ENCODE assay signal across 8 mouse cellular contexts in genomic region chr8:83955106-83955957, GRCm38 (mm10). TPM values are rescaled to one million over a fixed set of nuclear protein-coding genes. Genes with fewer than 3 reads are reported as not detected.
DNase-seq lines count a peak whose midpoint lies in the region; ATAC-seq lines count a peak whose summit lies in the region.

TSS of gene Gm10644 (minus strand) at chr8:83955205.
TSS of gene Asf1b (plus strand) at chr8:83955507.

- H3K9me3 ChIP-seq in hindbrain, embryonic 11.5 days (ENCODE audit: control insufficient read depth, low read length), result no peaks in the 10 kb centered on the region

- peaks cover 8% of the 10 kb centered on the region; the same call in 1 of the 2 replicates for H3K4me1 ChIP-seq in hindbrain, embryonic 11.5 days (replicated peaks; ENCODE audit: control insufficient read depth, insufficient read depth, low read length)

- under 1% methylated on average over 75 of the region's 75 CpGs for WGBS in hindbrain, embryonic 11.5 days

- peak; percentile 100 for DNase-seq in Muller cell, postnatal 12 days (ENCODE audit: inconsistent ontology term)
- peak; percentile 100 for DNase-seq in cerebellum, adult 9-11 months
- DNase-seq in frontal cortex, adult 2 months (ENCODE audit: extremely low spot score in 1 of 2, low spot score in 1 of 2), result peak; percentile 99
- peak; percentile 100 for DNase-seq in hindbrain, embryonic 11.5 days (ENCODE audit: low spot score)
- DNase-seq in layer of hippocampus, postnatal 10 days (ENCODE audit: low spot score in 2 of 2), result peak; percentile 94 to 97
- DNase-seq in lung, postnatal 10 days, result peak; percentile 100
- DNase-seq in ovary, postnatal 36 days (ENCODE audit: low spot score), result peak; percentile 97
- peak; percentile 93 for DNase-seq in thymus, postnatal 25 days

- H3K27ac ChIP-seq in hindbrain, embryonic 11.5 days (ENCODE audit: low read depth, low read length), result no peak within 1 kb of the TSS

- ATAC-seq in hindbrain, embryonic 11.5 days (ENCODE audit: low FRiP score), result peak; percentile 100

- peak within 1 kb of the TSS; percentile 62 for H3K9ac ChIP-seq in hindbrain, embryonic 11.5 days (ENCODE audit: low read depth, low read length)

- H3K4me2 ChIP-seq in hindbrain, embryonic 11.5 days (replicated peaks; ENCODE audit: low read depth, low read length), result peak within 1 kb of the TSS; percentile 80

- H3K4me3 ChIP-seq in hindbrain, embryonic 11.5 days (ENCODE audit: low read depth, low read length), result peak within 1 kb of the TSS; percentile 65

- H3K36me3 ChIP-seq in hindbrain, embryonic 11.5 days (ENCODE audit: control insufficient read depth, insufficient read depth, low read length), result no peaks in the 10 kb centered on the region

- no peaks in the 10 kb centered on the region for H3K27me3 ChIP-seq in hindbrain, embryonic 11.5 days (ENCODE audit: control insufficient read depth, insufficient read depth, low read length)

RNA-seq across cellular contexts. Expression of gene Gm10644, which starts in this region (rescaled TPM):
- polyA plus RNA-seq in frontal cortex, adult 2 months (2012; rRNA removed), result 0.63 and 0.68 TPM in 2 replicates
- polyA plus RNA-seq in hindbrain, embryonic 11.5 days (2014; fragmentation: Nextera tagmentation; extraction: Ambion mirVana), result 0.93 and 1.2 TPM in 2 replicates
- under 1 TPM; 0.22 to 0.37 TPM for total RNA-seq in layer of hippocampus, postnatal 10 days (2021)

RNA-seq across cellular contexts. Expression of gene Asf1b, which starts in this region (rescaled TPM):
- polyA plus RNA-seq in frontal cortex, adult 2 months (2012; rRNA removed), result 1.2 and 1.6 TPM in 2 replicates
- 79.5 and 80.6 TPM in 2 replicates for polyA plus RNA-seq in hindbrain, embryonic 11.5 days (2014; fragmentation: Nextera tagmentation; extraction: Ambion mirVana)
- 1 to 10 TPM; 2.0 to 2.1 TPM for total RNA-seq in layer of hippocampus, postnatal 10 days (2021)

Comparison
In these comparisons a context has a peak if more than half of its experiments do, and no peak if none do; other contexts are left out.
1. RNA of gene Asf1b (polyA plus RNA-seq): 79.5 to 80.6 TPM in hindbrain, embryonic 11.5 days; 1.2 to 1.6 TPM in frontal cortex, adult 2 months; every median in the first group is over 10 times any median in the second.
2. Peak in every context shown above with its lines, with median percentiles within 50 percentile points of each other: DNase-seq.